Mouse (Mus musculus): Measurements from ENCODE around the gene Opn5.

- TF ChIP-seq GATA1 (IDR thresholded peaks at IDR 0.05; ENCODE audit: borderline replicate concordance, low read length): no peak
- no peak for TF ChIP-seq FLI1 (IDR thresholded peaks at IDR 0.05; ENCODE audit: low read length)
Observed at GRCm38 (mm10) chr17:42549578-42549977, 61.6 kb downstream of the Opn5 start.
